Mouse (Mus musculus) thymus, postnatal 10 days (tissue): ENCODE measurements around the gene Gprin3.

Experiments used
- DNase-seq, 2 experiments: peaks; one replicate each; pipeline ENCODE4 v3.0.0; 2021; ENCODE audit warnings: low spot score in 2 of 2

Gene Gprin3

DNA sequence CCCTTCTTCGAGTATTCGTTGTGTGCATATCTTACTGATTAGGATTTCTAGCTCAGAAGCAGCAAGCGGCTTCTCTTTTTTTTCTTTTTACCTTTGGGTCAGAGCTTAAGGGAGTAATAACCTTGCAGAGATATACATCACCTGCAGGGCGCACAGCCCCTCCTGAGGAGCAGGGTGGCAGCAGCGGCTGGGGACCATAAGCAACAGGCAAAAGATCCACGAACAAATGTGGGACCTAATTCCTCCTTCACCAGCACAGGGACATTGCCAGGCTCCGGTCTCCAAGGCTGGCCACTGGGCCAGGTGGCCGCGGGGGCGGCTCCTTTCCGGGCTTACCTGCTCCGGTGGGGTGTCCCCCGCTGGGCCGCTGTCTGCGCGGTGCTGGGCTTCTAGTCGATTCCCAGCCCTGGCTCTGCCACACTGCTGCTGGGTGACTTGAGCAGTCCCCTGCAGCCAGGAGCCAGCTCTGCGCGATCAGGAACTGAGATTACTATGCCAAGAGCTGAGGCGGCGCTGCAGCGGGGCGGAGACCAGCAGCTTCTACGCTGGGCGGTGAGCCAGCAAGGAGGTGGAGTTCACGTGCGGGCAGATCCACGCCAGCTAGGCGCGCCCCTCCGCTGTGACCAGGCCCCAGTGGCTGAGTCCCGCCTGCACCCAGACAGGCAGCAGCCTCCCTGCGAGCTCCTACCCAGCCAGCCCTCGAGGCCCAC lies at the start of gene Gprin3:
Gene Gprin3 (minus strand): TSS at position 471 of the 710 bp plus-strand sequence.
- DNase-seq, result peak; percentile 29 to 55

DNA sequence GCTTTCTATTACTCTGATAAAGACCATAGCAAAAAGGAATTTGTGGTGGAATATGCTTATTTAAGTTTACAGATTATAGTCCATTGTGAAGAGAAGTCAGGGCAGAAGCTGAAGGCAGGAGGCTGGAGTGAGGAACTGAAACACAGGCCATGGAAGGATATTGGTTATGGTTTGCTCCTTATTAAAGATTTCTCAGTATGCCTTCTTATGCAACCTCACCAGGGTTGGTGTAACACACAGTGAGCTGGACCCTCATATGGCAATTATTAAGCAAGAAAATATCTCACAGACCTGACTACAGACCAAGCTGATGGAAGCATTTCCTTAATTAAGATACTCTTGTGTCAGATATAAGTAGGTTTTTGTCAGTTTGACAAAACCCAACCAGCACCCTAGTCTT lies 32.8 kb upstream of the Gprin3 start:
- no peak for DNase-seq

DNA sequence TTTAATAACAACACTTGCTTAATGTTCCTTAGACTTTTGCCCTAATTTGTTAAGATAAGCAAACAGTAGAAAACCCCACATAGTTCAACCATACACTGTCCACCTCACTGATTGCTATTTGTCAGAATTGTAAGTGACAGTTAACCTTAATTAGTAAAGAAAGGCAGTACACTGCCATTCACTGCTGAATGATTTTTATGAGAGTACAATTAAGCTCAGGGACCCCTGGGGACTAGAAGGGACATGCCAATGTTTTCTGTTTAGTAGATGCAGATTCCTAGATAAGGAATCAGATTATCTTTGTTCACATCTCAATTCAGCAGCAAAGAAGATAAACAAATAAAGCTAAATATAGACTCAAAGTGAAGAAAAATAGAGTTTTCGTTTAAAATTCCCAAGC lies 30.0 kb upstream of the Gprin3 start:
- no peak for DNase-seq

DNA sequence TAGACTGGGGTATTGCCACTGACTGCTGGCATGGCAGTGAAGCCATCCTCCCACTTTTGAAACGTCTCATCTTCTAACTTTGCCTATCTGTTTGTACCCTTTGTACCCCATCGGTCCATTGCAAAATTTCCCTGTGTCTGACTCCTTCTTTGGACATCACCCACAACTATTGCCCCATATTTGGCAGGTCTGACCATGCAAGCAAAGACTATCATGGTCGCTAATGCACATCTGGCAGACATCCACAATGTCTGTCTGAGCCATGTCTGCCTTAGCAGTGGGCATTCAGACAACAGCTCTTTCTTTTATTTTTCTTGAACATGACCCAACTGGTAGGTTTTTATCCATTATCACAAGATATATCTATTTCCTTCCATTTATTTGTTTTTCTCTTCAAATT lies 25.3 kb upstream of the Gprin3 start:
- no peak for DNase-seq

DNA sequence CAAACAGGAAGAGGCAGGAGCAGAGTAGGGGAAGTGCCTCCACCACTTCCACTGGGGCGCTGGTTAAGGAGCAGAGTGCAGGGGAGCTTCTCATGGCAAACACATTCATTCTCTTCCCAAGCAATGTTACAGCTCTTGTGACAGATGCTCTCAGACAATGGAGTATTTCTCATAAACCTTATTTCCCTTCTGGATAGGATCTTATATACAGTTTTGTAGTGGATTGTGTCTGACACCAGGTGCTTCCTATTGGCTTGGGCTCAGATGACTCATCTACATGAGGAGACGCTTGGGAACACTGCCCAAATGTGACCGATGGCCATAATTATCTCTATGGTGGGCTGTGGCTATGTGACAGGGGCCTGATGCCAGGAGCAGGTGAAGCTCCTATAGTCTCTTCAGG lies 19.0 kb upstream of the Gprin3 start:
- no peak for DNase-seq

DNA sequence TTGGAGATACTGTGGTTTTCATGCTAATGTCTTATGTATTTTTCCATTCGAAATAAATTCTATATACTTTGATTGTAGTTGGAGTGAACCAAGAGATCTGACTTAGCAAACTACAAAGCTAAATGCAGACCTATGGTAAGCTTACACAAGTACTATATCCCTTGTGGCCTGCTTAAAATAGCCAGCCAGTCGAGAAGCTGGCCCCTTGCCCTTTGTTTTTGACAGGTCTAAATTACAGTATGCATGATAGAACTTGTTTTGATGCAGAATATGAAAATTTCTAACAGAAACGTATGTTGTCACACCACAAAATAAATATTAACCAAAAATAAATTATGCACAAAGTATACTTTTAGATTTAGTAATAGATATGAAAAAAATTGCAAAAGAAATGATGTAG lies 9.8 kb upstream of the Gprin3 start:
- no peak for DNase-seq

DNA sequence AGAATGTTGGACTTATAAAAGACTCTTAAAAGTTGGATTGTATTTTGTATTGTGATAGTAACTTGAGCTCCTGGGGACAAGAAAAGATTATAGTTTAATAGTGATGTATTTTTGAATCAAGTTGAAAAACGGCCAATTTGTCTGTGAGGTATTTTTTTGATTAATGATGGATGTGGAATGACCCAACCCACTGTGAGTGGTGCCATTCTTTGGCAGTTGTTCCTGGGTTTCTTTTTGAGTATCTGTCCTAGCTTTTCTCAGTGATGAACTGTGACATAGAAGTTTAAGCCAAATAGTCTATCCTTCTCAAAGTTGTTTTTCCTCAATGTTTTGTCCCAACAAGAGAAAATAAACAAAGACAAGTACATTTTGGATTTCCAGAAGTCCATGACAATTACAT lies 7.0 kb upstream of the Gprin3 start:
- DNase-seq, result no peak

DNA sequence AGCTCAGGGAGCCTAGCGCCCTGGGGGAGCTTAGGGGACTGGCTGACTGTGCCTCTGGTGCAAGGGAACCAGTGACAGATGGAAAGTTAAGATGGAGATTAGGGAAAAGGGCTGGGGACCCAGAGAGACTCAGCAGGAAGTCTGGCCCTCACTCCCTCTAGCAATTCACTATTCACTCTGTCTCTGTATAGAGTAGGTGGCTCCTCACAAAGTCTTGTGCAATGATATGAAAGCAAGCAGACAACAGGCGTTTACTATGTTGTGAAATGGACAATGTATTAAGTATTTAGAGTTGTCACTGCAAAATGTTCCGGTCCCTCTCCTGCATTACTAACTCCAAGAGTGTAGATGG lies 416 bp upstream of the Gprin3 start:
- no peak for DNase-seq

DNA sequence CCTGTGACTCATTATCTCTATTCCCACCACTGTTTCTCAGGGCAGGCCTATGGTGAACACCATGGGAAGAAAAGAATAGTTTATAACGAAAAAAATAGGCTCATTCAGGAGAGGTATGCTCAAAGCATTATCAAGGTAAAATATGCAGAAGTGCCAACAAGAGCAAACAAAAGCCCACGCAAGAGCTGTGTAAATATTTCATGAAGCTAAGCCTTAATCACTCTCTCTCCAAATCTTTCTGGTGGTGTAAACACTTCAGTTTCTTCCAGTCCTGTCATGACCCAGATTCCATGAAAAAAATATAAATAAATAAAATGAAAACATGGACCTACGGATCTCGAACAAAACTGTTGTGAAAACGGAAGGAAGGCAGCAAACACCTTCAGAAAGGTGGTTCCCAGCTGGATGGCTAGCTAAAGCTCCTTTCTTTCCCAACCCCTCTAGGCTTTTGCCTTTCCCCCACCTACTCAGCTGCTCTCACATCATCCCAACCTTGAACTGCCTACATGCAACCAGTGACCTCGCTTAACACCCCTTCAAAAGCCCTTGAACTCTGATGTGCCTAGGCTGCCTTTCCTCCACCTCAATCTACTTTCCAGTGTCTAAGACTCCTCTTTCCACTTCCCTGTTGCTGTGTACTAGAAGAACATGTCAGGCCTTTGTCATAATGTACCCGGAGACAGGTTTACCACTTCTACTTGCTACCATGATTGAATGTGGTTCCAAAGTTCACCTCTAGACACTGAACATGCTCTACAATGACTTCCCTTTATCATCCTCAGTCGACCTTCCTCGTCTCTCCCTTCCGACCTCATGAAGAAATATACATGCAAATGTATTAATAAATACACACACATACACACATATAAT lies 988 bp downstream of the Gprin3 start:
- no peak for DNase-seq

DNA sequence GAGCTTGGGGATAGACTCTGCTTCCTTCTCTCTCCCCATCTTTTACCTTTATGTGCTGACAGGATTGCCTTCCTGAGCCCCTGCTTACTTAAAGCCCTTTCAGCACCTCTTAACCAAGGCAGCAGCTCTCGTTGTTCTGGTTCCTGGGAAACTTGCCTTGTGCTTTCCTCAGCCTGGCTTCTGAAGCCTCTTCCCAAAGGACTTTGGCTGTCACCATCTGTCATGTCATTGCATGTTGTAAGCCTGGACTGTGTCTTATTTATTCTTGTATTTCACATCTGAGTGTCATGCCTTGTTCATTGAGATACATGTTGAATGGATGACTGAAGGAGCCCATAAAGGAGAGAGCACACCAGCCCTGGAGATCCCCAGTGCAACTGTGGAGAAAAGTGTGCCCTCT lies 2.3 kb downstream of the Gprin3 start:
- DNase-seq, result no peak

DNA sequence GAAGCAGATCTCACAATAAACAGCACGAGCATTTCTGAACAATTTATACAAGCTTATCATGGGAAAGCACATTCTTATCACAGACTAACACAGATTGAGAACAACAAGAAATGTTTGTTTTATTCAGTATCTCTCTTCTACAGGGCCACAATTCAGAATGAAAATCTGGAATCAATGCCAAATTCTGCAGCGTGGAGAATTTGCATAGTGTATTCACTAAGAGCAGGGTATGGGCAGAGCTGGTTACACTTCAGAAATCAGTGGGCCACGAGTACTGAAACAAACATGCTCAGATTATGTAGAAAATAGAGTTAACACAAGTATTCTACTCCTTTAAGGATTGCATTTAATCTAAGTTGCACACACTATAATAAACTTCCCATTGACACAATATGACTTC lies 6.8 kb downstream of the Gprin3 start:
- DNase-seq, result no peak

DNA sequence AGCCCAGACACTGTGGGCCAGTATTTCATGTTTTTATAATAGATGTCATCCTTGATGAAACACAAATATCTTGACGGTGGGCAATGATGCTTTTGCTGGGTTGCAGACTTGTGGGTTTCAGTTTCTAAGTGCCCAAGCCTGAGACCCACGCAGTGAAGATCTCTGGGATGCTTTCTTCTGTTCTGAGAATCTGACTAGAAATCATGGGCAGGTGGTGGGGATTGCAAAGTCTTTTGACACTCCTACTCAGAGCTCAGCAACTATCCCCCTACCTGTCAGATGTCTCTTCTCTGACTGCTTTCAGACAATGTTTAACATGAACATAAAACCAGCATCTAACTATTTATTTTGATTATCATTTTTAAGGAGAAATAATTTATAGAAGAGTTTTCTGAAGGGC lies 7.4 kb downstream of the Gprin3 start:
- no peak for DNase-seq

DNA sequence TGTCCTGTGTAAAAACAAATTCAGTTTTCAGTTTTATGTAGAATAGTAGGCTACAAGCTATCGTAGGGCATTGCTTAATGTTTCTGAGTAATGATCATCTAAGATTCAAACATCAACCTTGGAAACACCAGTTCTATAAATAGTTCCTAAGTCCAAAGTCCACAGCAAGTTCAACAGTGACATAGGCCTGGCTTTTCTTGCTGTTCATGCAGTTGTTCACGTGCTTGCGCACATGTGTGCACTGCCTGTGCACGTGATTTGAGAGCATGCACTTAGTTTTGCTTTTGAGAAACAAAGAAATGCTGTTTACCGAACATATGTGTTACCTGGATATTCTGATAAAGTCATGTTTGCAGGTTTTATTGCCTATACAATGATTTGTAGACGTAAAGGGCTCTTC lies 11.3 kb downstream of the Gprin3 start:
- DNase-seq, result no peak

DNA sequence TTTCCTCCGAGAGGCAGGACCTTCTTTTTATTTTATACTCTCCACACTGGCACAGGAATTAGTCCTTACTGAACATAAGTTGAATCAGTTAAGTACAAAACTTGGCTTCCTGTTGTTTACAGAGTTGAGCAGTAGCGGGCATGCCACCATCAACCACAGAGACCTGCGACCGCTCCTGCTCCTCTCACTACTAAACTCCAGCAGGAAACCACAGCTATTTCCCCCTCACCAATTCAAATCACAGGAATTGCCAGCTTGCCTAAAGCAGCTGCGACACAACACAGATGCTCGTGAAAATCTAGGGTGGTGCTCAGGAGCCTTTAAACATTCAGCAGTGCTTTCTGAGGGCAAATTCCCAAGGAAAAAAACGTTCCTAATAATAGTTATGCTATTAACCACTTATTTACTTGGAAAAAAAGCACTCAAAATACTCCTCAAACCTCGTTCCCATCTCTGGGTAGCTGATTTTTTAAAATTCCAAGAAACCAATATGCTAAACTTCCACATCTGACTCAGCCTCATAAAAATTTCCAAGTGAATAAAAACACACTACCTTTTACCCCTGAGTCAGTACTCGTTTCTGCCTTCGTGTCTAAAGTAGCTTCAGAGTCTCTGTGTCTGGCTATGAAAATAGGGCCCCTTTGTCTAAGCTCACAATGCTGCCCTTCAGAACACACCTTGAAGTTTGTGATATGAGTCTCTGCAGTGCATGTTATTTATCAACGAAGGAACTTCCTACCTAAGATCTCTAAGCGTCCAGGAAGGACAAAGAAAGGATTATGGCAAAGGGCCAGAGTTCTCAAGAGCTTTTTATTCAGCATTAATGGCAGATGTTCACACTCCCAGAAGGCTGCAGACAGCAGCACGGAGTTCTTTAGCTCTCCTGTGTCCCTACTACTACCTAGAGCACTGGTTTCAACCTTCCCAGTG lies 13.4 kb downstream of the Gprin3 start:
- DNase-seq, result peak in 1 of 2 experiments; percentile 11

DNA sequence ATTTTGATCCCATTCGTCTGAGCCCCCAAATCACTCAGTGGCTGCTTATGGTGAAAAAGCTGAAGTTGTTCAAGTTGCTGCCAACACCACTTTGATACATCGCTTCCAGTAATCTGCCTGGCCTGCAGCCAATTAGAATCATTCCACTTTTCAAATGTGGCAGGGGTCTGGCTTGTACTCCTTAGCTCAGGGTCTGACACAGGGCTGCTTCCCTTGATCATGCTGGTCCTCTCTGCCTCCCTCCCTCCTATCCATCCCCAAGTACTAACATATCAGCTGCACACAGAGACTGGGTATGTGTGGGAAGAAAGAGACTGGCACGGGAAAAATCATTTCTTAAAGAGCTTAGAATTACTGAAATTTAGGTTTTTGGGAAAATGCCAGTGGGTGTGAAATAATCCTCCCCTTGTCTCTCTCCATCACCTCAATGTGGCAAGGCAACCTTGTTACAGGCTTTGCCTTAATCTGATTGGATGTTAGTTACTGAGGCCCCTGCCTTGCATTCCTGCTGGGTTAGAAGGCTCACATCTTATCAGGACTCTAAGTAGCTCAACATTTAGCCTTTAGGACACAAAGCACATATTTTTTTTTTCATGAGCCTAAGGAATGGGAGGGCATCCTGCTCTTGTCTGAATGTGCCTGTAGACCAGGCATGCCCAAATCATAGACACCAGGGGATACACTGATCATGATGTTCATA lies 16.9 kb downstream of the Gprin3 start:
- DNase-seq, result no peak

DNA sequence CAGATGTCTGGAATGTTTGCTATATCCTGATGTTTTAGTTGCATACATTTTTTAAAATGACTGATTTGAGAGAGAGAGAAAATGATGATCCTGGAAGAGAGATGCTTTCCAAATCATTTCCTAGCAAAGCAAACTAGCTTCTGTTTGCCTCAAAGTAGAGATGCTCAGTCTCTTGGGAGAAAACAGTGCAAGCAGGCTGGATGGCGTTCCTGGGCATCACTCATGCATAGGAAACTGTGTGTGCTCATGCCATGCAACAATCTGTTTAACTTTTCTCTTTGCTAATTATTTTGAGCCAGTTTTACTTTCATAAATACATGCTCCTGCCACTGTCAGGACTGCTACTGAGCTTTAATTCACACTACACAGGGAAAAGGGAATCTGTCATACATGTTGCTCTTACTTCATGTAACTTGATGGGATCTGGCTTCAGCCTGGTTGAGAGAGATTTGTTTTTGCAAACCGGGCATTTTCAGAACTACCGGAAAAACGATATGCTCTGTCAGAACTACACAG lies 18.6 kb downstream of the Gprin3 start:
- DNase-seq, result no peak

DNA sequence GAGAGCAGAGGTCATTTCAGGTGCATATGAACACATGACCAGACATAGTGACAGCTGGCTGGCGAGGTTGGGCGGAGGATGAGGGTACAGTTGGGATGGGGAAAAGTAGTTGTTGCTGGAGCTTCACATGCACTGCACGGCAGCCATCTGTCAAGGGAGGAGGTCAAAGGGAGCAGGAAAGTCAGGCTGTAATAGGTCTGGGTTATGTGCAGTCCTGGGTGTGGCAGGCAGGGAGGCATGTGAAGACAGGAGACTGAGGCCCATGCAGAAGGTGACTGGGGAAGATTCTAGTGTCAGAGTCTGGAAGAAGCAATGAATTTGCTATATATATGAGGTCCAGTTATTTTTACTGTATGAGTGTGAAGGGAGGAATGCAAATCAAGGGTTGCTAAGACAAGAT lies 35.9 kb downstream of the Gprin3 start:
- no peak for DNase-seq

DNA sequence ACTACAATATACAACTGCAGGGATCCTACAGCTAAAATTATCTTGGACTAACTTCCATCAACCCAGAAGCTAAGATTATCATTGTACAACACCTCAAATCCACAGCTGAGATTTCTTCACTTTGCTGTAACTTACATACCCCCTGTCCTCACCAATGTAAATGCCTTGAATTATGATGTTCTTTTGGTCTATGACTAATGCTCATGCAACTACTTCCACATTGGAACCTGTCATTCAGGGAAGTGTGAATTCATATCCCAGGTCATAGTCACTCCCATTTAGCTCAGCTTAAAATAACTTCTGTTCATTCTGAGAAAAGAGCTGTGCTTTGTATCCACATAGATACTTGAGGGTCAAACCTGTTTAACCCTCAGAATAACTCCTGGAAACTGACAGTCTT lies 60.8 kb downstream of the Gprin3 start:
- no peak for DNase-seq

DNA sequence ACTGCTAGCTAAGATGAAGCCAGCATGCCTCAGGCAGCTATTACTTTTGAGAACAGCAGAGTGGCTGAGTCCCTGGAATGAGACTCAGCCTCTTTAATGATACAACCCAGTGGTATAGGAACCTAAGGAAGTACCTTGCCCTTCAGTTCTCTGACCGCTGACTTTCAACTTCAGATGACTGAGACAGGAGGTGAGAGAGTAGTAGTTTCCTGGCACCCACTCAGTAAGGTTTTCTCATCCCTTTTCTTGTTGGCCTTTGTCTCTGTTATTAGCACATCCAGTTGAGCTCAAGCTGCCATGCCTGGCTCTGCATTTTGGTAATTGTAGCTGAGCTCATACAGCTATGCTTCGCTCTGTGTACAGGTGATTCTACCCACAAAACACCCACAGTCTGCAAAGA lies 62.8 kb downstream of the Gprin3 start:
- DNase-seq, result no peak

DNA sequence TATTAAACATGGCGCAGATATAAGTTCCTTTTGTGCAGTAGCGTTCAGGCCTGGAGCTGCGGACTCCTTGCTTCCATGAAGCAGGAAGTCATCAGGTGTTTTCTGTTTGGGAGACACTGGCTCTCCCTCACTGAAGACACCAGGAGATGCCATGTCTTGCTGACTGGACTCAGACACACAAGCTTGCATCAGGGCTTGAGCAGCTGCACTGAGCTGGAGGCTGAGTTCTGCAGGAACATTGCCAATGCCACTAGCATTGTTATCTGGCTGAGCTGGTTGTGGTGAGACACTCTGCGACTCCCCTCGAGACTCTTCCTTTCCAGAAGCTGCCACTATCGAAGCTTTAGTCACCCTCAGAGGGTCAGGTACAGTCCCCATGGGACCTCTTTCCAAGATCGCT lies 71.2 kb downstream of the Gprin3 start:
- no peak for DNase-seq

DNA sequence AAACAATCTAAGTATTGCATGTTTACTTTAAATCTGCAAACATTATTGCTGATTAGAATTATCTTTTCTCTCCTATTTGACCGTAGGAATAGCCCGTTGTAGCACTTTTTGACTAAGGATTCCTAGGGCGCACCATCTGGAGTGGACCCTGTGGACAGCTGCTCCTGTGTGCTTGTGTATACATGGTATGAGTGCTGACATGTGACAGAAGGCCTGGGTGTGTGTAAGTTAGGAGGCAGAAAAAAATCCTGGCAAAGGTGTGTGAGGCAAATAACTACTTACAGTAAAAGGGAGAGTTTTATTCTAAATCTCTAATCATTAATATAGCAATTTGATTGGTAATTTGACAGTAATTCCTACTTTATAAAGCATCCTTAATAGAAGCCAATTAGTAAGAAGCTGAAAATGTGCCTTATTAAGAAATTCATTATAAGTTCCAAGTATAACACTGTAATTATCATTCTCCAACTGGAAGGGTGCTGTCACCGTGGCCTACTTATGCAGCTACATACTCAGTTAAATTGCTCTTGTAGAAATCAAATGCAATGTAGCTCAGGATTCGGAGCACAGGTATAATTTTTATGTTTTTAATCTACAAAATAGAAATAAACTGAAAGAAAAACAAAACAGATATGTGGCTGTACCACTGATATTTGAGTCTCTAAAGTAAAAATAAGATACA lies 74.8 kb downstream of the Gprin3 start:
- DNase-seq, result no peak
